Mouse (Mus musculus): ENCODE data around the gene Sh3d19. TPM values are rescaled to one million over a fixed set of nuclear protein-coding genes. Genes with fewer than 3 reads are reported as not detected.

Gene Sh3d19
- polyA plus RNA-seq, 1 experiment: 12.5 TPM

- H3K4me3 ChIP-seq (ENCODE audit: insufficient read depth, low read depth, low read length): no peak overlapping the region
- no peak overlapping the region for H3K27ac ChIP-seq (replicated peaks; ENCODE audit: low read depth, low read length)
- H3K4me1 ChIP-seq (ENCODE audit: control insufficient read depth, insufficient read depth, insufficient read length, low read length): peaks cover 6% of the 10 kb centered on the region; the same call in 1 of the 2 replicates
These were observed 172.4 kb downstream of the Sh3d19 start for GRCm38 (mm10) chr3:86143343-86143742.

GRCm38 (mm10) chr3:86149063-86149462, 178.2 kb downstream of the Sh3d19 start:
- Histone ChIP-seq H3K27ac (replicated peaks; ENCODE audit: low read depth, low read length) (no peak overlapping the region), H3K4me1 (ENCODE audit: control insufficient read depth, insufficient read depth, insufficient read length, low read length) (no peaks in the 10 kb centered on the region), H3K4me3 (ENCODE audit: insufficient read depth, low read depth, low read length) (no peak overlapping the region)

- Histone ChIP-seq H3K27ac (replicated peaks; ENCODE audit: low read depth, low read length) (no peak overlapping the region), H3K4me1 (ENCODE audit: control insufficient read depth, insufficient read depth, insufficient read length, low read length) (no peaks in the 10 kb centered on the region)
These were observed 178.6 kb downstream of the Sh3d19 start for GRCm38 (mm10) chr3:86149521-86149920.

DNA sequence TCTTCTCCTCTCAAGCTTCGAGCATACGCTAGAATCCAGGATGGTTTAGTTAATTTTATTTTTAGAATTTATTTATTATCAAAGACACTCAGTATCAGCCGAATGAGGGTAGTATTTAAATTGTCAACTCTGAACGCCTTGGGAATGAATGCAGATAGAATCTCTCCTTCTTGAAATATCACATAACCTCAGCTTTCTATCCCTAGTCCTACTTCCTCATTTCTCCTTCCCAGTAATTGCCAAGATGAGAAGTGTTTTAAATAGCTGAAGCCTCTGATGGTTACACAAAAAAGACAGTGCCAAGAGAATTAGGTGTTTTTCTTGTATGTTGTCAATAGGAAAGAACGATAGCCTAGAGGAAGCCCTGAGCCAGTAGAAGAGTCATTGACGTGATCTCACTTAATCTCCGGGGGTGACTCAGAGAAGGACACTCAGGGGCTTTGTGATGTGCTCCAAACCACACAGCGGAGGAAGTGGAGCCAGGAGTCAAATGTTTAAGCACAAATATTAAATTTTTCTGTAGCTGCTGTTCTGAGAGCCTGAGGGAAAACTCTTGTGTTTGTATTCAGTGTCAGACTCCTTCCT, 198.0 kb downstream of the Sh3d19 start:
- Histone ChIP-seq H3K27ac (replicated peaks; ENCODE audit: low read depth, low read length) (no peak overlapping the region), H3K4me3 (ENCODE audit: insufficient read depth, low read depth, low read length) (no peak overlapping the region), H3K4me1 (ENCODE audit: control insufficient read depth, insufficient read depth, insufficient read length, low read length) (no peaks in the 10 kb centered on the region)

More at GRCm38 (mm10) chr3:86149521-86149920, 178.6 kb downstream of the Sh3d19 start:
- H3K4me3 ChIP-seq (ENCODE audit: insufficient read depth, low read depth, low read length): no peak overlapping the region

DNA sequence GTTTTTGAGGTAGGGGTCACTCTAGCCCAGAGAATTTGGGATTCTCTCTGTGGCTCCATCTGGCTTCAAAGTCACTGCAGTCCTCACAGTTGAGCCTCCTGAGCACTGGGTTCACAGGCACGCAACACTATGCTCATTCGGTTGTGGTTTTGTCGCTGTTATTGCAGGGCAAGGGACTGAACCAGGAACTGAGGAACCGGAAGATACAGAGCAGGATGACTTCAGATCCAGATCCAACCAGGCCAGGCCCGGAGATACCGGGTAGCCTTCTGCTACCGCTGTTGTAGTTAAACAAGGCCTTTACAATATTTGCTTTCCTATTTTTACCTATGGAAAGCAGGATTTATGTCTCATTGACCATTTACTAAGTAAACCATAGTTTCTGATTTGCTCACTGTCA, 208.8 kb downstream of the Sh3d19 start:
- Histone ChIP-seq H3K4me3 (ENCODE audit: insufficient read depth, low read depth, low read length) (no peak overlapping the region), H3K27ac (replicated peaks; ENCODE audit: low read depth, low read length) (no peak overlapping the region), H3K4me1 (ENCODE audit: control insufficient read depth, insufficient read depth, insufficient read length, low read length) (no peaks in the 10 kb centered on the region)

Other genes with a start within 250 kb of the Sh3d19 start
- 2.5 and 2.9 TPM in 2 replicates for gene Fam160a1, start 153.8 kb upstream of the Sh3d19 start, polyA plus RNA-seq (2012; ENCODE audit: insufficient read depth, insufficient read length, missing spikeins)
- gene Glt28d2, start 83.6 kb upstream of the Sh3d19 start, polyA plus RNA-seq (2012; ENCODE audit: insufficient read depth, insufficient read length, missing spikeins): 0.67 and 1.3 TPM in 2 replicates
- gene Gm37240, start 83.6 kb upstream of the Sh3d19 start, polyA plus RNA-seq (2012; ENCODE audit: insufficient read depth, insufficient read length, missing spikeins): not detected in 2 replicates
- gene Prss48, start 31.4 kb downstream of the Sh3d19 start, polyA plus RNA-seq (2012; ENCODE audit: insufficient read depth, insufficient read length, missing spikeins): not detected in 2 replicates
- gene Rps3a1, start 171.6 kb downstream of the Sh3d19 start, polyA plus RNA-seq (2012; ENCODE audit: insufficient read depth, insufficient read length, missing spikeins): 563 and 700 TPM in 2 replicates